Comparison of ENCODE assay signal across 8 mouse cellular contexts in the genomic region with DNA sequence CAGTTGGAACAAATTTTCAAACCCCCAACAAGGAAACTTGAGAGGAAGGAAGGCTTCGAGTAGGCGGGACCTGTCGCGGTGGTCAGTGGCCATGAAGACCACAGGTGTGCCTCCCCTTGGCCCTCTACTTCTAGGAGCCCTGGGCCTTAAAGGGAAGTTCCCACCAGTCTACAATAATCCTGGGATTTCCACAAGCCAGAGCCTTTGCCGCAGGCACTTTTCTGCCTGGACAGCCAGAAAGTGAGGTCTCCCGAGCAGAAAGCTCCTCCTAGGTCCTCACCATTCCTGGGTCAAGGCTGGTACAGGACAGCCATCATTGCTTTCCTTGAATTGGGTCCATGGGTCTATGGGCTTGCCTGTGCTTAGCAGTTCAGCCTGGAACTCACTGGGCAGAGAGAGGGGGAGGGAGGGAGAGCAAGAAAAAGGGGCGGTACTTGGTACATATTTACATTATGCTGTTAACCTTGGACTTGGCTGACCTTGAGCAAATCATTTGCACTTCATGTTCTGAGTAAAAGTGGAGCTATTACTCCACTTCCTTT. TPM values are rescaled to one million over a fixed set of nuclear protein-coding genes. Genes with fewer than 3 reads are reported as not detected.
A peak's percentile ranks its signal among the peaks of the same experiment; 100 is the strongest.
DNase-seq lines count a peak whose midpoint lies in the region; ATAC-seq and TF ChIP-seq lines count a peak whose summit lies in the region.

No protein-coding gene starts in this region.

- intact Hi-C loops in gastrocnemius, adult 2 months (cut with DNase I): no loop called here
- intact Hi-C loops in left cerebral cortex, postnatal 4 days (cut with DNase I): no loop called here

- ATAC-seq in hindbrain, embryonic 16.5 days: no peak
- ATAC-seq in liver, embryonic 13.5 days (ENCODE audit: low read depth): no peak
- ATAC-seq in neural tube, embryonic 15.5 days (ENCODE audit: low FRiP score): no peak

- peak overlapping the region; percentile 100 for H3K27ac ChIP-seq in gastrocnemius, adult 2 months
- H3K27ac ChIP-seq in bone marrow macrophage, adult 2 months (ENCODE audit: insufficient read depth, low read depth, low read length): peak overlapping the region; percentile 99
- H3K27ac ChIP-seq in hindbrain, embryonic 16.5 days (ENCODE audit: low read depth, low read length): peak overlapping the region; percentile 83
- H3K27ac ChIP-seq in liver, embryonic 13.5 days: peak overlapping the region; percentile 84
- peak overlapping the region; percentile 81 for H3K27ac ChIP-seq in neural tube, embryonic 15.5 days (replicated peaks)

- no peaks in the 10 kb centered on the region for H3K36me3 ChIP-seq in hindbrain, embryonic 16.5 days (ENCODE audit: control insufficient read depth, insufficient read depth, low read length)
- H3K36me3 ChIP-seq in liver, embryonic 13.5 days: no peaks in the 10 kb centered on the region
- no peaks in the 10 kb centered on the region for H3K36me3 ChIP-seq in neural tube, embryonic 15.5 days

- H3K27me3 ChIP-seq in hindbrain, embryonic 16.5 days (replicated peaks; ENCODE audit: control insufficient read depth, insufficient read depth, low read length): no peaks in the 10 kb centered on the region
- peaks cover 79% of the 10 kb centered on the region for H3K27me3 ChIP-seq in liver, embryonic 13.5 days
- H3K27me3 ChIP-seq in neural tube, embryonic 15.5 days (replicated peaks): no peaks in the 10 kb centered on the region

- no peak for DNase-seq in gastrocnemius, adult 2 months
- no peak for DNase-seq in gastrocnemius, postnatal 10 days
- DNase-seq in liver, embryonic 13.5 days: no peak
- no peak for DNase-seq in yolk sac, embryonic 10.5 days (ENCODE audit: low spot score)
- no peak for DNase-seq in left cerebral cortex, postnatal 4 days

- peak overlapping the region; percentile 70 for H3K4me3 ChIP-seq in gastrocnemius, adult 2 months
- H3K4me3 ChIP-seq in bone marrow macrophage, adult 2 months (ENCODE audit: insufficient read depth, low read length): peak overlapping the region; percentile 57
- no peak overlapping the region for H3K4me3 ChIP-seq in hindbrain, embryonic 16.5 days (ENCODE audit: low read length)
- H3K4me3 ChIP-seq in liver, embryonic 13.5 days (replicated peaks): peak overlapping the region; percentile 48
- H3K4me3 ChIP-seq in neural tube, embryonic 15.5 days (replicated peaks): no peak overlapping the region

- WGBS in hindbrain, embryonic 16.5 days: 17% methylated on average over 7 of the region's 7 CpGs
- WGBS in liver, embryonic 13.5 days (ENCODE audit: insufficient replicate concordance): 14% methylated on average over 7 of the region's 7 CpGs
- 16% methylated on average over 7 of the region's 7 CpGs for WGBS in neural tube, embryonic 15.5 days

- no peak for TF ChIP-seq POLR2A in bone marrow macrophage, adult 2 months (IDR thresholded peaks at IDR 0.05; ENCODE audit: borderline replicate concordance, low read depth, low read length)

- TF ChIP-seq CTCF in gastrocnemius, adult 2 months (IDR thresholded peaks at IDR 0.05): no peak
- 0 out of 2 replicates have a peak, but pooled peaks have one; percentile 12 for TF ChIP-seq CTCF in bone marrow macrophage, adult 2 months (IDR thresholded peaks at IDR 0.05; ENCODE audit: low read depth, low read length)

- H3K4me1 ChIP-seq in bone marrow macrophage, adult 2 months (ENCODE audit: control insufficient read depth, insufficient read depth, low read length): peaks cover 46% of the 10 kb centered on the region
- H3K4me1 ChIP-seq in hindbrain, embryonic 16.5 days (ENCODE audit: control insufficient read depth, insufficient read depth, low read depth, low read length): peaks cover 77% of the 10 kb centered on the region
- peaks cover 88% of the 10 kb centered on the region for H3K4me1 ChIP-seq in liver, embryonic 13.5 days (replicated peaks)
- H3K4me1 ChIP-seq in neural tube, embryonic 15.5 days: peaks cover 87% of the 10 kb centered on the region

- H3K9ac ChIP-seq in hindbrain, embryonic 16.5 days (ENCODE audit: low read depth, low read length): peak overlapping the region; percentile 66
- peak overlapping the region; percentile 69; the same call in 1 of the 2 replicates for H3K9ac ChIP-seq in liver, embryonic 13.5 days
- peak overlapping the region; percentile 49; the same call in 1 of the 2 replicates for H3K9ac ChIP-seq in neural tube, embryonic 15.5 days (replicated peaks)

- H3K9me3 ChIP-seq in hindbrain, embryonic 16.5 days (ENCODE audit: control insufficient read depth, low read length): no peaks in the 10 kb centered on the region
- H3K9me3 ChIP-seq in liver, embryonic 13.5 days (replicated peaks): no peaks in the 10 kb centered on the region
- H3K9me3 ChIP-seq in neural tube, embryonic 15.5 days (replicated peaks): no peaks in the 10 kb centered on the region

- peak overlapping the region; percentile 70 for H3K4me2 ChIP-seq in hindbrain, embryonic 16.5 days (ENCODE audit: low read length)
- H3K4me2 ChIP-seq in liver, embryonic 13.5 days: peak overlapping the region; percentile 74
- peak overlapping the region; percentile 60 for H3K4me2 ChIP-seq in neural tube, embryonic 15.5 days

RNA-seq across cellular contexts. Expression of a gene that starts 4.6 kb away (rescaled TPM):
- total RNA-seq in gastrocnemius, adult 2 months (2021): 10 to 100 TPM; 21.5 to 28.2 TPM
- total RNA-seq in gastrocnemius, postnatal 10 days (2021): 10 to 100 TPM; 42.9 to 46.7 TPM
- polyA plus RNA-seq in bone marrow macrophage, adult 2 months (2012; ENCODE audit: insufficient read depth, insufficient read length, missing spikeins): 11.4 and 12.0 TPM in 2 replicates
- polyA plus RNA-seq in hindbrain, embryonic 16.5 days (2015; fragmentation: Nextera tagmentation; extraction: Ambion mirVana): 49.7 and 56.6 TPM in 2 replicates
- 2.8 and 3.0 TPM in 2 replicates for polyA plus RNA-seq in liver, embryonic 13.5 days (2015; fragmentation: Nextera tagmentation; extraction: Ambion mirVana)
- polyA plus RNA-seq in neural tube, embryonic 15.5 days (2015; fragmentation: Nextera tagmentation; extraction: Ambion mirVana): 53.3 and 69.9 TPM in 2 replicates
- total RNA-seq in left cerebral cortex, postnatal 4 days (2021): 100 to 1,000 TPM; 124 to 127 TPM

RNA-seq across cellular contexts. Expression of a gene that starts 57.7 kb away (rescaled TPM):
- total RNA-seq in gastrocnemius, adult 2 months (2021): 10 to 100 TPM; 32.2 to 33.8 TPM
- total RNA-seq in gastrocnemius, postnatal 10 days (2021): 10 to 100 TPM; 17.5 to 22.8 TPM
- polyA plus RNA-seq in bone marrow macrophage, adult 2 months (2012; ENCODE audit: insufficient read depth, insufficient read length, missing spikeins): 21.3 and 23.0 TPM in 2 replicates
- 43.4 and 49.0 TPM in 2 replicates for polyA plus RNA-seq in hindbrain, embryonic 16.5 days (2015; fragmentation: Nextera tagmentation; extraction: Ambion mirVana)
- 11.6 and 13.6 TPM in 2 replicates for polyA plus RNA-seq in liver, embryonic 13.5 days (2015; fragmentation: Nextera tagmentation; extraction: Ambion mirVana)
- polyA plus RNA-seq in neural tube, embryonic 15.5 days (2015; fragmentation: Nextera tagmentation; extraction: Ambion mirVana): 37.2 and 40.8 TPM in 2 replicates
- 10 to 100 TPM; 56.9 to 60.6 TPM for total RNA-seq in left cerebral cortex, postnatal 4 days (2021)

Comparison
In these comparisons a context has a peak if more than half of its experiments do, and no peak if none do; other contexts are left out.
1. H3K4me3 ChIP-seq: peak in gastrocnemius, adult 2 months (single experiment), bone marrow macrophage, adult 2 months (single experiment) and liver, embryonic 13.5 days (single experiment); none in hindbrain, embryonic 16.5 days (single experiment) and neural tube, embryonic 15.5 days (single experiment).
2. Peak in every context shown above with its lines, with median percentiles within 50 percentile points of each other: H3K27ac ChIP-seq, H3K4me2 ChIP-seq and H3K9ac ChIP-seq.